Mouse (Mus musculus): ENCODE data around the gene Rccd1.

GRCm38 (mm10) chr7:80330278-80330677 is 6.0 kb upstream of the Rccd1 start:
- no peak for TF ChIP-seq CTCF (conservative IDR thresholded peaks at IDR 0.05; ENCODE audit: low read length)
- no peak for TF ChIP-seq NANOG (IDR thresholded peaks at IDR 0.05; ENCODE audit: borderline replicate concordance, low read length)
- no peak for TF ChIP-seq POU5F1 (IDR thresholded peaks at IDR 0.05; ENCODE audit: borderline replicate concordance, low read length)

Data from E14TG2a.4 (cell line).